Mouse (Mus musculus) lung, embryonic 15.5 days (tissue): ENCODE measurements around the gene Gm3012. TPM values are rescaled to one million over a fixed set of nuclear protein-coding genes. Genes with fewer than 3 reads are reported as not detected.
"Not testable (repeated sequence)": the region's sequence is repeated elsewhere in the genome, so short reads cannot be mapped to it uniquely, and the experiment has no call there.

Experiments used
- ATAC-seq: fragments of 200-750 bp; cut with Nextera tagmentation; 2 replicates; pipeline ENCODE4 v1.8.0; 2017; ENCODE audit warnings: moderate number of reproducible peaks, borderline replicate concordance; ENCODE audit not compliant: low FRiP score, low TSS enrichment; ENCODE audit errors: extremely low read depth
- H3K27ac ChIP-seq: fragments of 300-500 bp; sonication (generic); 2 replicates; pipeline ENCODE4 v1.5.1; 2015; ENCODE audit warnings: moderate library complexity, mild to moderate bottlenecking, inconsistent platforms
- H3K27me3 ChIP-seq: fragments of 300-500 bp; sonication (generic); 2 replicates; pipeline ENCODE4 v1.6.1; 2015; ENCODE audit warnings: inconsistent platforms
- H3K36me3 ChIP-seq: fragments of 300-500 bp; sonication (generic); 2 replicates; pipeline ENCODE4 v1.6.1; 2015; ENCODE audit warnings: inconsistent platforms
- H3K4me1 ChIP-seq: fragments of 300-500 bp; sonication (generic); 2 replicates; pipeline ENCODE4 v1.6.1; 2015; ENCODE audit warnings: inconsistent platforms
- H3K4me2 ChIP-seq: fragments of 300-500 bp; sonication (generic); 2 replicates; pipeline ENCODE4 v1.6.1; 2015; ENCODE audit warnings: inconsistent platforms, mild to moderate bottlenecking, moderate library complexity
- H3K4me3 ChIP-seq: fragments of 300-500 bp; sonication (generic); 2 replicates; pipeline ENCODE4 v1.5.1; 2015; ENCODE audit warnings: mild to moderate bottlenecking, inconsistent platforms
- H3K9ac ChIP-seq: fragments of 300-500 bp; sonication (generic); 2 replicates; pipeline ENCODE4 v1.6.1; 2015; ENCODE audit warnings: inconsistent platforms
- H3K9me3 ChIP-seq: fragments of 300-500 bp; sonication (generic); 2 replicates; pipeline ENCODE4 v1.6.1; 2016; ENCODE audit warnings: inconsistent platforms
- WGBS: fragments of 180-500 bp; shearing (Covaris S2); methylation state at CpG from one replicate; pipeline ENCODE4 v1.1.7; 2015; 5-methylcytosine and 5-hydroxymethylcytosine counted together
- polyA plus RNA-seq: library from polyadenylated mRNA; unstranded; fragments of >200 nt; fragmentation: Nextera tagmentation; extraction: Ambion mirVana; gene quantifications from 2 replicates; pipeline ENCODE4 v1.2.1, GENCODE M21; 2015

Gm3012 gene
- polyA plus RNA-seq = not detected in 2 replicates

- not testable (repeated sequence) for H3K9ac ChIP-seq, H3K4me1 ChIP-seq, H3K27me3 ChIP-seq, H3K4me3 ChIP-seq, H3K4me2 ChIP-seq, H3K36me3 ChIP-seq, ATAC-seq, H3K9me3 ChIP-seq, H3K27ac ChIP-seq
- no CpG with 5 or more reads among the region's 2 CpGs for WGBS
These were observed at the start of gene Gm3012 for GRCm38 (mm10) chr14:3634212-3634611. Gene Gm3012 (plus strand): TSS chr14:3634512.

- H3K4me1 ChIP-seq, H3K27ac ChIP-seq, ATAC-seq, H3K9ac ChIP-seq, H3K4me2 ChIP-seq, H3K9me3 ChIP-seq, H3K4me3 ChIP-seq, H3K36me3 ChIP-seq, H3K27me3 ChIP-seq: not testable (repeated sequence)
- WGBS = no CpG with 5 or more reads among the region's 32 CpGs
These were observed 17.4 kb downstream of the Gm3012 start, which contains the start of gene Gm3020 for GRCm38 (mm10) chr14:3651730-3652129. Gene Gm3020 (plus strand): TSS chr14:3652030.

GRCm38 (mm10) chr14:3688483-3688882 lies 54.2 kb downstream of the Gm3012 start, which contains the start of gene Gm3043:
Gene Gm3043 (plus strand): TSS chr14:3688783.
- H3K36me3 ChIP-seq, H3K4me2 ChIP-seq, ATAC-seq, H3K9ac ChIP-seq, H3K9me3 ChIP-seq, H3K27ac ChIP-seq, H3K4me3 ChIP-seq, H3K27me3 ChIP-seq, H3K4me1 ChIP-seq: not testable (repeated sequence)
- WGBS = no CpG with 5 or more reads among the region's 3 CpGs

Other genes with a start within 250 kb of the Gm3012 start
- gene Gm10413, start 239.4 kb upstream of the Gm3012 start, polyA plus RNA-seq = not detected in 2 replicates
- gene Gm10409, start 221.9 kb upstream of the Gm3012 start, polyA plus RNA-seq = 1.4 and 1.7 TPM in 2 replicates
- 0.62 and 1.3 TPM in 2 replicates for gene Gm3005, start 206.4 kb upstream of the Gm3012 start, polyA plus RNA-seq
- not detected in 2 replicates for gene Gm10408, start 185.1 kb upstream of the Gm3012 start, polyA plus RNA-seq
- 1.4 and 1.7 TPM in 2 replicates for gene Gm3020, start 17.5 kb downstream of the Gm3012 start, polyA plus RNA-seq
- not detected in 2 replicates for gene Gm3043, start 54.3 kb downstream of the Gm3012 start, polyA plus RNA-seq
- gene Gm3002, start 175.6 kb downstream of the Gm3012 start, polyA plus RNA-seq = 0.20 and 0.32 TPM in 2 replicates
- gene Gm3033, start 211.7 kb downstream of the Gm3012 start, polyA plus RNA-seq = not detected in 2 replicates
- gene Gm2916, start 249.7 kb downstream of the Gm3012 start, polyA plus RNA-seq = 0.12 TPM in 1 of 2 replicates, not detected in the other